Mouse (Mus musculus) lung, postnatal 0 days (tissue): ENCODE data around the gene Stub1. TPM values are rescaled to one million over a fixed set of nuclear protein-coding genes. Genes with fewer than 3 reads are reported as not detected.
A peak's percentile ranks its signal among the peaks of the same experiment; 100 is the strongest.

Experiments used
- ATAC-seq: fragments of 200-750 bp; cut with Nextera tagmentation; 2 replicates; pipeline ENCODE4 v1.8.0; 2017; ENCODE audit warnings: moderate library complexity
- DNase-seq: peaks from one replicate; pipeline ENCODE4 v3.0.0-alpha.2; 2016; ENCODE audit warnings: low spot score
- H3K27ac ChIP-seq: fragments of 300-500 bp; sonication (generic); 2 replicates; pipeline ENCODE4 v1.5.1; 2014; ENCODE audit warnings: antibody characterized with exemption, mild to moderate bottlenecking, low read length, mixed read lengths
- H3K27me3 ChIP-seq: fragments of 300-500 bp; sonication (generic); replicated peaks from 2 replicates; pipeline ENCODE4 v1.6.1; 2014; ENCODE audit warnings: low read length, mixed read lengths; ENCODE audit not compliant: insufficient read depth
- H3K36me3 ChIP-seq: fragments of 300-500 bp; sonication (generic); 2 replicates; pipeline ENCODE4 v1.6.1; 2014; ENCODE audit warnings: low read length, mixed read lengths; ENCODE audit not compliant: insufficient read depth
- H3K4me1 ChIP-seq: fragments of 300-500 bp; sonication (generic); 2 replicates; pipeline ENCODE4 v1.6.1; 2014; ENCODE audit warnings: antibody characterized with exemption, low read depth, low read length, mixed read lengths; ENCODE audit not compliant: insufficient read depth
- H3K4me2 ChIP-seq: fragments of 300-500 bp; sonication (generic); replicated peaks from 2 replicates; pipeline ENCODE4 v1.6.1; 2014; ENCODE audit warnings: low read depth, mild to moderate bottlenecking, low read length, moderate library complexity, mixed read lengths
- H3K4me3 ChIP-seq: fragments of 300-500 bp; sonication (generic); 2 replicates; pipeline ENCODE4 v1.5.1; 2014; ENCODE audit warnings: low read depth, low read length
- H3K9ac ChIP-seq: fragments of 300-500 bp; sonication (generic); replicated peaks from 2 replicates; pipeline ENCODE4 v1.6.1; 2014; ENCODE audit warnings: low read depth, mild to moderate bottlenecking
- H3K9me3 ChIP-seq: fragments of 300-500 bp; sonication (generic); 2 replicates; pipeline ENCODE4 v1.6.1; 2016; ENCODE audit warnings: low read length, mixed read lengths
- CTCF ChIP-seq: IDR thresholded peaks from 2 replicates; pipeline ENCODE4 v1.5.1; 2016; ENCODE audit warnings: antibody characterized with exemption, mild to moderate bottlenecking
- EP300 ChIP-seq: IDR thresholded peaks from 2 replicates; pipeline ENCODE4 v1.6.1; 2016; ENCODE audit warnings: antibody characterized with exemption, mild to moderate bottlenecking, control low read depth
- WGBS: fragments of 180-500 bp; shearing (Covaris S2); extraction: QIAGEN DNeasy Blood & Tissue Kit; methylation state at CpG from one replicate; pipeline ENCODE4 v1.1.7; 2014; 5-methylcytosine and 5-hydroxymethylcytosine counted together
- polyA plus RNA-seq: library from polyadenylated mRNA; unstranded; fragments of >200 nt; fragmentation: Nextera tagmentation; extraction: Ambion mirVana; gene quantifications from 2 replicates; pipeline ENCODE4 v1.2.1, GENCODE M21; 2015

Gene Stub1
- polyA plus RNA-seq, 1 experiment from 2014 or later: 198 TPM

GRCm38 (mm10) chr17:25791843-25792527, 41.2 kb downstream of the Stub1 start:
- peak overlapping the region; percentile 76 for H3K27ac ChIP-seq
- no peaks in the 10 kb centered on the region for H3K9me3 ChIP-seq
- peak overlapping the region; percentile 39 for H3K9ac ChIP-seq
- peak overlapping the region; percentile 94 for H3K4me2 ChIP-seq
- no peaks in the 10 kb centered on the region for H3K27me3 ChIP-seq
- ATAC-seq (peak; percentile 79), DNase-seq (peak; percentile 88)
- peaks cover 9% of the 10 kb centered on the region; the same call in 1 of the 2 replicates for H3K4me1 ChIP-seq
- peak overlapping the region; percentile 68 for H3K4me3 ChIP-seq
- H3K36me3 ChIP-seq: no peaks in the 10 kb centered on the region
- no peak for TF ChIP-seq CTCF
- TF ChIP-seq EP300: no peak
- 1% methylated on average over 45 of the region's 45 CpGs for WGBS

- Histone ChIP-seq H3K4me2 (peak overlapping the region; percentile 94), H3K9me3 (no peaks in the 10 kb centered on the region), H3K4me3 (peak overlapping the region; percentile 68), H3K27ac (no peak overlapping the region), H3K4me1 (peaks cover 9% of the 10 kb centered on the region; the same call in 1 of the 2 replicates), H3K27me3 (no peaks in the 10 kb centered on the region), H3K36me3 (no peaks in the 10 kb centered on the region), H3K9ac (peak overlapping the region; percentile 39)
- ATAC-seq (no peak), DNase-seq (no peak)
- no peak for TF ChIP-seq EP300
- peak; percentile 18; the same call in 1 of the 2 replicates for TF ChIP-seq CTCF
- WGBS: 22% methylated on average over 19 of the region's 19 CpGs
Observed at GRCm38 (mm10) chr17:25791320-25791842, 41.8 kb downstream of the Stub1 start.

- Histone ChIP-seq H3K27me3 (no peaks in the 10 kb centered on the region), H3K9me3 (no peaks in the 10 kb centered on the region), H3K4me1 (peaks cover 8% of the 10 kb centered on the region; the same call in 1 of the 2 replicates), H3K4me3 (no peak overlapping the region), H3K27ac (no peak overlapping the region), H3K36me3 (peaks cover 5% of the 10 kb centered on the region), H3K9ac (no peak overlapping the region), H3K4me2 (no peak overlapping the region)
- WGBS: 91% methylated on average over 9 of the region's 9 CpGs
- no peak for ATAC-seq
- no peak for DNase-seq
- TF ChIP-seq EP300 (no peak), CTCF (no peak)
Observed at GRCm38 (mm10) chr17:25786781-25787504, 46.3 kb downstream of the Stub1 start.

- H3K9ac ChIP-seq: 0 out of 2 replicates have a peak within 1 kb of the TSS, but pooled peaks have one; percentile 1
- ATAC-seq (no peak), DNase-seq (no peak)
- H3K9me3 ChIP-seq: no peaks in the 10 kb centered on the region
- H3K4me1 ChIP-seq: peaks cover 8% of the 10 kb centered on the region; the same call in 1 of the 2 replicates
- 67% methylated on average over 3 of the region's 3 CpGs for WGBS
- H3K27ac ChIP-seq: no peak within 1 kb of the TSS
- peak within 1 kb of the TSS; percentile 65 for H3K4me2 ChIP-seq
- H3K4me3 ChIP-seq: peak within 1 kb of the TSS; percentile 54
- TF ChIP-seq EP300 (no peak), CTCF (no peak)
- peaks cover 7% of the 10 kb centered on the region for H3K36me3 ChIP-seq
- H3K27me3 ChIP-seq: no peaks in the 10 kb centered on the region
Observed at GRCm38 (mm10) chr17:25786280-25786679, 46.9 kb downstream of the Stub1 start, which contains the start of gene Ccdc78. Ccdc78 (plus strand) TSS chr17:25786580.

- H3K36me3 ChIP-seq: peaks cover 11% of the 10 kb centered on the region
- DNase-seq: peak; percentile 98
- peak within 1 kb of the TSS; percentile 54 for H3K4me3 ChIP-seq
- TF ChIP-seq CTCF: peak; percentile 18
- no peak for TF ChIP-seq EP300
- H3K9me3 ChIP-seq: no peaks in the 10 kb centered on the region
- H3K9ac ChIP-seq: peak within 1 kb of the TSS; percentile 1; the same call in 1 of the 2 replicates
- peak; percentile 91 for ATAC-seq
- peak within 1 kb of the TSS; percentile 65 for H3K4me2 ChIP-seq
- no peak within 1 kb of the TSS for H3K27ac ChIP-seq
- WGBS: under 1% methylated on average over 23 of the region's 23 CpGs
- H3K27me3 ChIP-seq: no peaks in the 10 kb centered on the region
- peaks cover 8% of the 10 kb centered on the region; the same call in 1 of the 2 replicates for H3K4me1 ChIP-seq
Observed at GRCm38 (mm10) chr17:25785281-25785745, 47.9 kb downstream of the Stub1 start, which contains the start of gene Haghl. Haghl (minus strand) TSS chr17:25785673.
